Mouse (Mus musculus) CD4-positive helper T cell, adult 2 months (primary cell): ENCODE data around the gene Cyren.
A peak's percentile ranks its signal among the peaks of the same experiment; 100 is the strongest.

Experiments
- DNase-seq: peaks from one replicate; pipeline ENCODE4 v3.0.0-alpha.2; 2012; ENCODE audit warnings: low read depth, missing footprints, low spot score

The Cyren gene

GRCm38 (mm10) chr6:34899127-34899526 is 21.3 kb upstream of the Cyren start:
- DNase-seq = no peak

- no peak for DNase-seq
Observed at GRCm38 (mm10) chr6:34896168-34896780, 18.4 kb upstream of the Cyren start.

DNA sequence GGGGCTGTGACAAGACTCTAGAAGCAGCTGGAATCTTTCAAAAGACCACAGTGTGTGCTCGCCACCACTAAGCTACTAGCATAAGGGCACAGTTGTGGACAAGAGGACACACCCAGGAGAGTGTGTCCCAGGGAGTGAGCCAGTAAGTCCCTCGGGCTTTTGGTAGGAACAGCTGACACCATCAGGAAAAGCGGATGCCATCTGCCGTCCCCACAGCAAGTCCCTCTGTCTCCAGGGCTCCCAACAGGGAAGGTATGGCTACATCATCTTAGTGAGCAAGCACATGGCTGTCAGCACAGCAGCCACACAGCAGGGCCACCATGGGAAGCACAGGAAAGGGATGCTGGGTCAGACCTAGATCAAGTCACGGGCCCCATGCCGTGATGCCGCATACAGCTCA is 17.7 kb upstream of the Cyren start:
- no peak for DNase-seq

DNA sequence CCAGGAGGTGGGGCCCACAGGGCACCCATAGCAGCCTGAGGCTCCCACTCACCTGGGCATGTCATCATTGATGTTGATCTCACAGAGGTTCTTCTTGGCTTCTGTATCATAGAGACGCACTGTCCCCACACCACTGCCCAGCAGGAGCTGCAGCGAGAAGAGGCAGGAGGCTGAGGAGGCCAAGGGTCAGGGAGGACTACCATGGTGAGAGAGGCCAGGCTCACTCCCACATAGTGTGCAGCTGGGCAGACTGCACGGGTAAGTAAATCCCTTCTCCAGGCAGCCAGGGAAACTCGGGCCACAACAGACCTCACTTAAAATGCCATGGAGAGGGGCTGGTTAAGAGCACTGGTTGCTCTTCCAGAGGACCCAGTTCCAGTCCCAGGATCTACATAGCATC is 11.3 kb upstream of the Cyren start:
- DNase-seq = no peak

GRCm38 (mm10) chr6:34887131-34887850 is 9.4 kb upstream of the Cyren start:
- no peak for DNase-seq

DNA sequence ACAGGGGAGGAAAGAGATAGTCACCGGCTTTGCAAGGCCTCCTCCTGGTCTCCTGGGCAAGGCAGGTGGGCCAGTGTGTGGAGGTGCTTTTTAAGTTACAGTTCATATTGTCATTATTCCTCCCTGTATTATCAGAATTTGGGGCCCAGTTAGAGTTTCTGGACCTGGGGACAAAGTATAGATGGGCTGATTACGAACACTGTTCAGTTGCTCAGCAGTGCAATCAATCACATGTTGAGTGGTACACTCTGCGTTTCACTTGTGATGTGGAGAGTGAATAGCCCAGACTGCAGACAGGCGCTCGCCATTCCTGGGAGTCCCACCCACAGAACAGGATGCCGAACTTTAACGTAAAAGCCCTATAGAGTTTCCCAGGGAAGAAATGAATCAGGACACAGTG is 6.9 kb upstream of the Cyren start:
- no peak for DNase-seq

DNA sequence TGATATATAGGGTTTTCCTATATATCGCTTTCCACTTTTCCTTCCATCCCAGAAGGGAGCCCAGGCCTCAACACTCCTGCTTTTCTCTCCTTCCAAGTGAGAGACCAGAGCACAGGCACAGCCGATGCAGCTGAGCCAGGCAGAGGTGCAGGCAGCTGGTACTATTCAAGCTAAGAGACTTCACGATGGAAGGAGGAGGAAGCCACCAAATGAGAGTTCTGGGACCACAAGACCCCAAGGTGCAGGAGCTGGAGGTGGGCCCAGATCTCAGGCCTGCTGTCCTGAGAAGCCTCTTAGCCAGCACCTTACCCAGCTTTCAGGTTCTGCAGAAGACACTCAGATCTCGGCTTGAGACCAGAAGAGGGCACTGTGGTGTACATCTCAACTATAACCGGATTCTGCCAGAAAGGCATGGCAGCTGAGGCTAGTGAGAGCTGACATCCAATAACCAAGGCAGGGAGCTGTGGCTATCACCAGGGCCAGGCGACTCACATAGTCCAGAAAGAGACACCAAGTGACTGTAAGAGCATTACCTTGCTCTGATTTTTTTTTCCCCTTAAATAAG is 2.1 kb upstream of the Cyren start:
- peak; percentile 53 for DNase-seq

- no peak for DNase-seq
Observed at GRCm38 (mm10) chr6:34879101-34879740, 1.4 kb upstream of the Cyren start.

- DNase-seq = no peak
Observed at GRCm38 (mm10) chr6:34876835-34877156, 1.1 kb downstream of the Cyren start.

DNA sequence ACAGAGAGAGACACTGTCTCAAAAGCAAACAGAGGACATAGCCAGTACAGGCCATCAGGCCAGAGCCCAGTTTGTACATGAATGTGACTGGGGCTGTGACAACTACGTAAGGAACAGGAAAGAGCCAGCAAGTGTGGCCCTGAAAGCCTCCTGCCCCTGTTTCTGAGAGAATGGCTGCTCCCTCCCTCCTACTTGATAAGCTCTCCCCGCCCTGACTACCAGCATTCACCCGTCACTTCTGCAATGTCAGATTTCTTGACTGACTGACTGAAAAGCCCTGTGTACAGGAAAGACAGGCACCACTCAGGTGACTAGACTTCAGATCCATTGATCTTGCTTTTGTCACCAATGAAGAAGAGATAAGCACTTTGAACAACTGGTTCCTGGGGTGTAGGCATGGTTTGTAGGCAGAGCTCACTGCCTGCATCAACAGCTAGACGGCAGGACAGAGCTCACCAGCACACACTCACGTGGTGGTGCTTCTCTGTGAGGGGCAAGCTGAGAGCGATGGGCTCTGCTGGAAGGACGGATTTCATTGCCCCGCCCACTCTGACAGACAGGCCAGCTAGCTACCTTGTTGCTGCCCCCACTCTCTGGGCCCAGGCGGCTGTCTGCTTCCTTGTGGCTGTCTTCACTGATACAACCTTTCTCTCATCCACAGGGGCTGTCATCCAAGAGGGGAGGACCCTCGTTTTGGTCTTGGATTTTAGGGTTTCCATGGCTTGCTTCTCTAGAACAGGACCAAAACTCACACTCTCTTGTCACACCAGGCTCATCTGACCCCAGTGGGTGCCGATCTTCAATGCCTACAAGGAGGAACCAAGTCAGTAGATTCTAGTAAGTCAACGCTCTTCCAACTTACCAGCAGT is 1.7 kb downstream of the Cyren start:
- peak; percentile 52 for DNase-seq

DNA sequence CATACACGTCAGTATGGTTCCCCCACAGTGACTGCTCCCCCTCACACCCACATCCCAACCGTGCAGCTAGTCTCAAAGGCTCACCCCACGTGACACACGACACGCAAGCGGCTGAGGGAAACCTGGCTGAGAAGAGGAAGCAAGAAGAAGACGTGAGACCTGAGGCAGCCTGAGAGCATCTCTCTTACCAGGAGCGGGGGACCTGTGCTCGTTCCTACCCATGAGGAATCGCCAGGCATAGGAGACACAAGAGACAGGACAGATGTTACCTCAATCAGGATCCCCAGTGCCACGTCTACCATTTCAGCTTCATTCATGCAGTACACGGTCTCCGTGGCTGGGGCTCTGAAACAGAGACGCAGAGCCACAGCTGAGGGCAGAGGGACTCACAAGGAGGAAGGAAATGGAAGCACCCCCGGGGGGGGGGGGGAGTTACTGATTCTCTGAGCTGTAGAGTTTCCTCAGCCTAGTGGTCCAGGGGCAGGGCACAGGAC is 2.5 kb downstream of the Cyren start:
- DNase-seq = peak; percentile 55

DNA sequence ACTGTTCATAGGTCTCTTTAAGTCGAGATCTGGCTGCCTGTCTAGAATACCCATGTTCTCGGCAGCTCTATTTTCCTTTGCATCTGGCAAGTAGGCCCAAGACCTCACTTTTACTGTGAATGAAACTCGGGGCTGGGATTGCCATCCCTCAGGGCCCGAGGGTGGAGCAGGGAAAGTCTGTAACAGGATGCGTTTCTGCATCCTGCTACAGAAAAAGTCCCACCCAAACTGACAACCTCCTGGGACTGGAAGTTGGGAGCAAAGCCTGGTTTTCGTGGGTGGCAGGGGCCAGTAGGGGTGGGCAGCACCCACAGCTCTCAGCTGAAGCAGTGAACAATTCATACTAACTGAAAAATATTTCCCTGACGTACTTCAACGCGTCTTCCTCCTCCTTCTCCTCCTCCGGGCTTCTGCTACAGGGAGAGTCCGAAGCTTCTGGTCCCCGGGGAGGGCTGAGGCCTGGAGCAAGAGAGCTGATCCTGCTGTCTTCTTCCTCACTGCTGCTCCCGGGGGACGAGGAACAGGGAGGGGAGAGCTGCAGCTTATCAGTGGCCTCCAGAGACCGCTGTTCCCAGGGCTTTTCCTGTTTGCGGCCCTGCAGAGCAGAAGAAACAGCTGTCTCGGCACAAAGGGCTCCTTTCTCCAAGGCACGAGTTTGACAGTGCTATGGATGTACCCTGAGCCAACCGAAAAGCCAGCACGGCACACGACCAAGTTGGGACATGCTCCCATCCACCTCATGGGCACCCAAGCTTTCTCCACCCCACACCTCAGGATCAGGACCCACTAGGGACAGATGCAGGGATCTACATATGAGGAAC is 3.5 kb downstream of the Cyren start:
- DNase-seq = no peak

DNA sequence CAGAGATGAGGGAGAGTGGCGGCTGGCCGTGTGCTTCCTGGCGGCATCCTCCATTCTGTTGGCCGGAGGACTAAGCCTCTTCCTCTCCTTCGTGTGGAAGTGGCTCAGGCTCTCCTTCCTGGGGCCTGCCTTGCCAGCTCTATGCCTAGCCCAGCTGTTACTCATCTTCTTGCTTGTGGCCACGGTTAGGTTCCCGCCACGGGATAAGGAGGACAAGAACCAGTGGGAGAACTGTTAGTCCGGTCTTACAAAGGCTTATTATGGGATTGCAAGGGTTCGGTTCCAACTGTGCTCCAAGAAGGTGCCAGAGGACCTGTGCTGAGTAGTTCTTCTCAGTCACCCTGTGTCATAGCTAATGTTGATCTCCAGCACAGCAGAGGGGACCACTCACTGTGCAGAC is 5.0 kb downstream of the Cyren start:
- no peak for DNase-seq

DNA sequence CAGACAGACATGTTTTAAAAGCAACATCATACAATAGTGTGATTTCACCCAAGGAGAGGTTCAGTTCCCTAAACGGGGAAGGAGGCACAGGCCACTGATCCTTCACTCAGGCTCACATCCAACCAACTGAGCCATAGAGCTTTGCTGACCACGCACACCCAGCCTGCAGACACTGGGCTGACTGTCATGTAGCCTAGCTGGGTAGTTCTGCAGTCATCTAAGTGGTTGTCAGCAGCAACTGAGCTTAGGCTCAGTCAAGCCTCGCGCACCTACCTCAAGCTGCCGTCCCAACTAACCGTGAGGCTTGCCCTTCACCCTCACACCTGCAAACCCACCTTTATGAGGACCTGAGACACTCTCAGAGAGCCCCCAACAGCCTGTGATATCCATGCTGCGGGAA is 5.9 kb downstream of the Cyren start:
- DNase-seq = no peak

GRCm38 (mm10) chr6:34870724-34871123 is 7.1 kb downstream of the Cyren start:
- DNase-seq = no peak

- no peak for DNase-seq
Observed at GRCm38 (mm10) chr6:34870136-34870535, 7.7 kb downstream of the Cyren start.

- peak; percentile 77 for DNase-seq
Observed at GRCm38 (mm10) chr6:34869225-34869915, 8.5 kb downstream of the Cyren start.

- DNase-seq = no peak
Observed at GRCm38 (mm10) chr6:34868507-34869217, 9.2 kb downstream of the Cyren start.

- no peak for DNase-seq
Observed at GRCm38 (mm10) chr6:34867995-34868350, 9.9 kb downstream of the Cyren start.
